Mouse (Mus musculus) midbrain, embryonic 14.5 days (tissue): ENCODE data around the gene Atl2. TPM values are rescaled to one million over a fixed set of nuclear protein-coding genes. Genes with fewer than 3 reads are reported as not detected.
A peak's percentile ranks its signal among the peaks of the same experiment; 100 is the strongest.

Source experiments
- ATAC-seq: fragments of 200-750 bp; cut with Nextera tagmentation; 2 replicates; pipeline ENCODE4 v1.8.0; 2017; ENCODE audit warnings: moderate number of reproducible peaks, moderate library complexity; ENCODE audit not compliant: low FRiP score, low TSS enrichment
- DNase-seq: peaks from one replicate; pipeline ENCODE4 v3.0.0-alpha.2; 2015
- H3K27ac ChIP-seq: fragments of 300-500 bp; sonication (generic); replicated peaks from 2 replicates; pipeline ENCODE4 v1.5.1; 2014; ENCODE audit warnings: mild to moderate bottlenecking, low read depth, low read length, moderate library complexity
- H3K27me3 ChIP-seq: fragments of 300-500 bp; sonication (generic); 2 replicates; pipeline ENCODE4 v1.6.1; 2014; ENCODE audit warnings: low read length, control low read depth, mixed read lengths; ENCODE audit not compliant: control insufficient read depth, insufficient read depth
- H3K36me3 ChIP-seq: fragments of 300-500 bp; sonication (generic); 2 replicates; pipeline ENCODE4 v1.6.1; 2014; ENCODE audit warnings: low read length, control low read depth; ENCODE audit not compliant: control insufficient read depth, insufficient read depth
- H3K4me1 ChIP-seq: fragments of 300-500 bp; sonication (generic); 2 replicates; pipeline ENCODE4 v1.6.1; 2014; ENCODE audit warnings: mild to moderate bottlenecking, antibody characterized with exemption, low read length, control low read depth; ENCODE audit not compliant: control insufficient read depth, insufficient read depth
- H3K4me2 ChIP-seq: fragments of 300-500 bp; sonication (generic); 2 replicates; pipeline ENCODE4 v1.6.1; 2014; ENCODE audit warnings: mild to moderate bottlenecking, low read length, moderate library complexity
- H3K4me3 ChIP-seq: fragments of 300-500 bp; sonication (generic); replicated peaks from 2 replicates; pipeline ENCODE4 v1.5.1; 2014; ENCODE audit warnings: low read depth, low read length
- H3K9ac ChIP-seq: fragments of 300-500 bp; sonication (generic); replicated peaks from 2 replicates; pipeline ENCODE4 v1.6.1; 2014; ENCODE audit warnings: mild to moderate bottlenecking, low read length, moderate library complexity
- H3K9me3 ChIP-seq: fragments of 300-500 bp; sonication (generic); 2 replicates; pipeline ENCODE4 v1.6.1; 2016; ENCODE audit warnings: low read length, control low read depth, mixed read lengths; ENCODE audit not compliant: control insufficient read depth
- WGBS: fragments of 180-500 bp; shearing (Covaris S2); extraction: QIAGEN DNeasy Blood & Tissue Kit; methylation state at CpG from one replicate; pipeline ENCODE4 v1.1.7; 2014; 5-methylcytosine and 5-hydroxymethylcytosine counted together
- polyA plus RNA-seq: library from polyadenylated mRNA; unstranded; fragments of >200 nt; fragmentation: Nextera tagmentation; extraction: Ambion mirVana; gene quantifications from 2 replicates; pipeline ENCODE4 v1.2.1, GENCODE M21; 2014

Atl2 gene
- polyA plus RNA-seq, 1 experiment from 2014 or later = 37.6 TPM

GRCm38 (mm10) chr17:79817995-79818394, 77.9 kb downstream of the Atl2 start:
- DNase-seq = peak; percentile 23
- Histone ChIP-seq H3K4me3 (no peak overlapping the region), H3K36me3 (no peaks in the 10 kb centered on the region), H3K27ac (no peak overlapping the region), H3K27me3 (peaks cover 4% of the 10 kb centered on the region; the same call in 1 of the 2 replicates), H3K4me2 (no peak overlapping the region), H3K9ac (no peak overlapping the region), H3K4me1 (peaks cover 6% of the 10 kb centered on the region; the same call in 1 of the 2 replicates), H3K9me3 (no peaks in the 10 kb centered on the region)
- no peak for ATAC-seq
- WGBS = 3% methylated on average over 7 of the region's 7 CpGs

GRCm38 (mm10) chr17:79817551-79817950, 78.4 kb downstream of the Atl2 start:
- DNase-seq = no peak
- no peak overlapping the region for H3K27ac ChIP-seq
- no peaks in the 10 kb centered on the region for H3K9me3 ChIP-seq
- H3K4me3 ChIP-seq = no peak overlapping the region
- WGBS = 33% methylated on average over 9 of the region's 9 CpGs
- H3K4me1 ChIP-seq = peaks cover 6% of the 10 kb centered on the region; the same call in 1 of the 2 replicates
- H3K4me2 ChIP-seq = no peak overlapping the region
- H3K27me3 ChIP-seq = peaks cover 4% of the 10 kb centered on the region
- ATAC-seq = no peak
- no peaks in the 10 kb centered on the region for H3K36me3 ChIP-seq
- H3K9ac ChIP-seq = no peak overlapping the region

- Histone ChIP-seq H3K36me3 (no peaks in the 10 kb centered on the region), H3K9ac (no peak overlapping the region), H3K4me3 (no peak overlapping the region), H3K4me1 (peaks cover 6% of the 10 kb centered on the region; the same call in 1 of the 2 replicates), H3K4me2 (no peak overlapping the region), H3K27me3 (peaks cover 4% of the 10 kb centered on the region), H3K9me3 (no peaks in the 10 kb centered on the region), H3K27ac (no peak overlapping the region)
- WGBS = 70% methylated on average over 6 of the region's 6 CpGs
- no peak for DNase-seq
- no peak for ATAC-seq
Measured at GRCm38 (mm10) chr17:79816896-79817295, 79.0 kb downstream of the Atl2 start.

GRCm38 (mm10) chr17:79810421-79810820, 85.5 kb downstream of the Atl2 start:
- H3K27ac ChIP-seq = no peak overlapping the region
- H3K4me2 ChIP-seq = no peak overlapping the region
- DNase-seq (no peak), ATAC-seq (no peak)
- no peaks in the 10 kb centered on the region for H3K9me3 ChIP-seq
- WGBS = 65% methylated on average over 9 of the region's 9 CpGs
- H3K36me3 ChIP-seq = no peaks in the 10 kb centered on the region
- no peaks in the 10 kb centered on the region; the same call in 1 of the 2 replicates for H3K27me3 ChIP-seq
- H3K4me1 ChIP-seq = no peaks in the 10 kb centered on the region
- H3K4me3 ChIP-seq = no peak overlapping the region
- H3K9ac ChIP-seq = no peak overlapping the region

- Histone ChIP-seq H3K4me3 (no peak overlapping the region), H3K4me2 (no peak overlapping the region), H3K9ac (no peak overlapping the region), H3K27ac (no peak overlapping the region), H3K27me3 (no peaks in the 10 kb centered on the region; the same call in 1 of the 2 replicates), H3K4me1 (no peaks in the 10 kb centered on the region), H3K9me3 (no peaks in the 10 kb centered on the region), H3K36me3 (no peaks in the 10 kb centered on the region)
- DNase-seq (peak; percentile 14), ATAC-seq (no peak)
- 65% methylated on average over 23 of the region's 23 CpGs for WGBS
Measured at GRCm38 (mm10) chr17:79809491-79810316, 86.2 kb downstream of the Atl2 start.

- no peak overlapping the region for H3K4me2 ChIP-seq
- no peaks in the 10 kb centered on the region for H3K4me1 ChIP-seq
- H3K9me3 ChIP-seq = no peaks in the 10 kb centered on the region
- H3K4me3 ChIP-seq = no peak overlapping the region
- no peaks in the 10 kb centered on the region for H3K27me3 ChIP-seq
- no peak overlapping the region for H3K9ac ChIP-seq
- no peak for ATAC-seq
- DNase-seq = no peak
- H3K36me3 ChIP-seq = no peaks in the 10 kb centered on the region
- WGBS = 86% methylated on average over 8 of the region's 8 CpGs
- no peak overlapping the region for H3K27ac ChIP-seq
Measured at GRCm38 (mm10) chr17:79807237-79807930, 88.5 kb downstream of the Atl2 start.

GRCm38 (mm10) chr17:79804747-79805146, 91.2 kb downstream of the Atl2 start:
- no peak overlapping the region for H3K4me3 ChIP-seq
- H3K36me3 ChIP-seq = no peaks in the 10 kb centered on the region
- no peak for ATAC-seq
- no peak for DNase-seq
- 70% methylated on average over 2 of the region's 2 CpGs for WGBS
- H3K27ac ChIP-seq = no peak overlapping the region
- no peak overlapping the region for H3K4me2 ChIP-seq
- no peaks in the 10 kb centered on the region for H3K9me3 ChIP-seq
- no peak overlapping the region for H3K9ac ChIP-seq
- H3K4me1 ChIP-seq = no peaks in the 10 kb centered on the region
- H3K27me3 ChIP-seq = no peaks in the 10 kb centered on the region

GRCm38 (mm10) chr17:79802056-79802455, 93.9 kb downstream of the Atl2 start:
- H3K27ac ChIP-seq = no peak overlapping the region
- H3K27me3 ChIP-seq = no peaks in the 10 kb centered on the region
- no peaks in the 10 kb centered on the region for H3K36me3 ChIP-seq
- no peak for DNase-seq
- H3K9ac ChIP-seq = no peak overlapping the region
- no peak for ATAC-seq
- WGBS = 88% methylated on average over 7 of the region's 7 CpGs
- no peaks in the 10 kb centered on the region for H3K4me1 ChIP-seq
- H3K9me3 ChIP-seq = no peaks in the 10 kb centered on the region
- H3K4me2 ChIP-seq = no peak overlapping the region
- no peak overlapping the region for H3K4me3 ChIP-seq
